Mouse (Mus musculus): Measurements from ENCODE around the gene Rab11fip5. TPM values are rescaled to one million over a fixed set of nuclear protein-coding genes. Genes with fewer than 3 reads are reported as not detected.
A peak's percentile ranks its signal among the peaks of the same experiment; 100 is the strongest.

The Rab11fip5 gene
- polyA plus RNA-seq, 1 experiment from 2014 or later: 12.2 TPM

DNA sequence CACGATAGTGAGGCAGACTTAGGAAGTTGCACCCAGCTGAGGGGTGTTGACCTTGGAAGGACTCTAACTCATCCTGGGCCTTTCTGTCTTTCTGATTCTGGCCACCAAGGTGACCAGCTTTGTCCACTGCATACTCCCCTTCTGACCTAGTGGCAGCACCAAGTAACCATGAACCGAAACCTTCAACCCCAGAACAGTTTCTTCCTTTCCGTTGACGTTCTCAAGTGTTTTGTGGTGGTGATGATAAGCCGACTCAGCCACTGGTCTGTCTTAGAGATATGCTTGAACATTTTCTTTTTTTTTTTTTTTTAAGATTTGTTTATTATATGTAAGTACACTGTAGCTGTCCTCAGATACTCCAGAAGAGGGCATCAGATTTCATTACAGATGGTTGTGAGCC lies 14.2 kb upstream of the Rab11fip5 start:
- no peaks in the 10 kb centered on the region for H3K36me3 ChIP-seq
- no peaks in the 10 kb centered on the region for H3K4me1 ChIP-seq (replicated peaks)
- H3K4me2 ChIP-seq (replicated peaks): no peak overlapping the region
- ATAC-seq: no peak
- H3K4me3 ChIP-seq (replicated peaks): no peak overlapping the region
- no peak overlapping the region for H3K27ac ChIP-seq
- H3K9me3 ChIP-seq: no peaks in the 10 kb centered on the region
- peaks cover 7% of the 10 kb centered on the region; the same call in 1 of the 2 replicates for H3K27me3 ChIP-seq
- WGBS: 83% methylated on average over 5 of the region's 5 CpGs
- H3K9ac ChIP-seq (replicated peaks): no peak overlapping the region

DNA sequence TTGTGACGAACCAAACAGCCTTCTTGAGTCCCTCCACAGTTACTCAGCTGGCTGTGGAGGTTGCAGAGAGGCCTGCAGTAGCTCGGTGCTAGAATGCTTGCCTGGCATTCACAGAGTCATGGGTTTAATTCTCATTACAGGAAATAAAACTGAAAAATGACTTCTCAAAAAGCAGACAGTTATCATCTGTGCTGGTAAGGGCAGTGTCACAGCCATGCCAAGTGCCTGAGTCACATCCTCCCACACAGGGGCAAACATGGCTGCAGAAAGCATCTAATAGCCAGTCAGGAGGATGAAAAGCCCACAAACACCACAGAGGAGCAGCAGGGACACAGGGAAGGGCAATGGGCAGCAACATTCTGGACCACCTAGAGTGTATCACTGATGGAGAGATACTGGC lies 8.4 kb upstream of the Rab11fip5 start:
- Histone ChIP-seq H3K9me3 (no peaks in the 10 kb centered on the region), H3K27ac (no peak overlapping the region), H3K4me3 (replicated peaks) (no peak overlapping the region), H3K4me1 (replicated peaks) (peaks cover 6% of the 10 kb centered on the region; the same call in 1 of the 2 replicates), H3K9ac (replicated peaks) (no peak overlapping the region), H3K36me3 (no peaks in the 10 kb centered on the region), H3K27me3 (peaks cover 7% of the 10 kb centered on the region; the same call in 1 of the 2 replicates), H3K4me2 (replicated peaks) (no peak overlapping the region)
- ATAC-seq: no peak
- 84% methylated on average over 2 of the region's 2 CpGs for WGBS

DNA sequence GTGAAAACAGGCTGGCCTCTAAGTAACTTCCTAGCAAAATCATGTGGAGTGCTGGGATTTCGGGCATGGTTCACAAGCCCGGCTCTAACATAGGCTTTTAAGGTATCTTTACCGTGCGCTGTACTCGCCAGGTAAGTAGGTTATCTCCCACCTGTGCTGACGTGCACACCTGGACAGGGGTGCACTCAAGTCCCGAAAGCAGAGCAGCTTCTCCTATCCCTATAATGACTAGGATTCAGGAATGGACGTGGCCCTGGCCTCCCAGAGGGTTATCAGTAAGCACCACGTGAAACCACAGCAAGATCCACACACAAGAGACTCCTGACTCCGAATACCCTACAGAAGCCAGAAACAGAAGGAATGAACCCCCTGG lies 7.2 kb upstream of the Rab11fip5 start:
- H3K27me3 ChIP-seq: peaks cover 9% of the 10 kb centered on the region; the same call in 1 of the 2 replicates
- H3K9me3 ChIP-seq: no peaks in the 10 kb centered on the region
- H3K9ac ChIP-seq (replicated peaks): no peak overlapping the region
- WGBS: 84% methylated on average over 10 of the region's 10 CpGs
- H3K4me3 ChIP-seq (replicated peaks): no peak overlapping the region
- no peak for ATAC-seq
- no peak overlapping the region for H3K4me2 ChIP-seq (replicated peaks)
- H3K27ac ChIP-seq: no peak overlapping the region
- H3K36me3 ChIP-seq: no peaks in the 10 kb centered on the region
- H3K4me1 ChIP-seq (replicated peaks): peaks cover 6% of the 10 kb centered on the region; the same call in 1 of the 2 replicates

DNA sequence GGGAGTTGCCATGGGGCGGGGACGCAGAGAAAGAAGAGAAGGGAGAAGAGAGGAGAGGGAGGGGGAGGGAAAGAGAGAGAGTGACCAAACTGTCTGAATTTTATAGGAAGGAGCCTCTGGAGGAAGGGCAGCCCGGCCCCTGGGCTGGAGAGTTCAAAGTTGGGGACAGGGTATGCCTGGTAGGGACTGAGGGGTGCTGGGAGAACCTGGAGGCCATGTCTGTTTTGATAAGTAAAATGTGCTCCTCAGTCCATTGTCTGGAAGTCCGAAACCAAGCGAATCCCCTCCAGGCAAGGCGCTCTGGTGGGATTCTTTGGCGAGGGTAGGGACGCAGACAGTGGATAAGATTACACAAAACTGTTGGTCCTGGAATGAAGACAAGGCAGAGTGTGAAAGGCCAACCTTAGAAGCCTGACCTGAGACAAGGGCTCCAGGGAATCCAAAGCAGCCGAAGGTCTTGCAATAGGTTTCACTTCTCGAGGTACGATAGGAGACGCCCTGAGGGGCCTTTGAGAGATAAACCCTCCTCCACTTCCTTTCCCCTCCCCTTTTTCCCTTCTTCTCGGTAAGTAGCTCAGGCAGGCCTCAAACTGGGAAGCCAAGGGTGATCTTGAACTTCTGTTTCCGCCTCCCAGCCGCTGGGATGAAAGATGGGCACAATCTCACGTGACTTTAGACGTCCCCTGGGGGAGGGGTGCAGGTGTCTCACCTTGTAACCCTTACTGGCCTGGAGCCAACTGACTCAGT lies 6.6 kb upstream of the Rab11fip5 start:
- Histone ChIP-seq H3K4me3 (replicated peaks) (no peak overlapping the region), H3K36me3 (no peaks in the 10 kb centered on the region), H3K9ac (replicated peaks) (no peak overlapping the region), H3K27me3 (peaks cover 3% of the 10 kb centered on the region; the same call in 1 of the 2 replicates), H3K27ac (peak overlapping the region; percentile 10; the same call in 1 of the 2 replicates), H3K4me2 (replicated peaks) (peak overlapping the region; percentile 3; the same call in 1 of the 2 replicates), H3K4me1 (replicated peaks) (peaks cover 6% of the 10 kb centered on the region; the same call in 1 of the 2 replicates), H3K9me3 (no peaks in the 10 kb centered on the region)
- ATAC-seq: peak; percentile 81
- WGBS: 14% methylated on average over 17 of the region's 17 CpGs

DNA sequence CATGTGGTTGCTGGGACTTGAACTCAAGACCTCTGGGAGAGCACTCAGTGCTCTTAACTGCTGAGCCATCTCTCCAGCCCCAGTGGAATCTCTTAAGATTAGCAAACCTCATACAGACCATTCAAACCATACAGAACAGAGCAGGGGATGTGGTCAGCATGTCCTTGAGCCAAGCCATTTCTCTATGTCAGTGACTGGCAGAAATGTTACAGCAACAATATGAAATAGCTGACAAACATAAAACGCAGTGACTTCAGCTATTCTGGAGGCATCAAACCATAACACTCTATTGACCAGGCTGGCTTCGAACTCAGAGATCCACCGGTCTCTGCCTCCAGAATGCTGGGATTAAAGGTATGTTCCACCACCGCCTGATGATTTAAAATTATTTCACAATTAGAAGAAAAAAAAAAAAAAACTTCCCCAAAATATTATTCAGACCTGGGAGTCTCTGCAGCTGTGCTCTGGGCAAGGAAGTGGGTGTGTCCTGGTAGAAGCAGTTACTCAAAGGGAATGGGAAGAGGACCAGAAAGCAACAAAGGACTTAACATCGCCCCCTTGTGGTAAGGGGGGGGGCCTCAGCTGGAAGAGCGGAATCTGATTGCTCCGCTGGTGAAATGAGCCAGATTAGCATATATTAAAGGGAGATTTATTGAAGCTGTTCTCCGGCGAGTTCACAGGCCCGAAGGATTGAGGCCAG lies 5.9 kb upstream of the Rab11fip5 start:
- no peaks in the 10 kb centered on the region for H3K36me3 ChIP-seq
- ATAC-seq: peak; percentile 88
- H3K4me1 ChIP-seq (replicated peaks): peaks cover 6% of the 10 kb centered on the region; the same call in 1 of the 2 replicates
- H3K4me2 ChIP-seq (replicated peaks): peak overlapping the region; percentile 3; the same call in 1 of the 2 replicates
- H3K9ac ChIP-seq (replicated peaks): no peak overlapping the region
- H3K27ac ChIP-seq: peak overlapping the region; percentile 10; the same call in 1 of the 2 replicates
- H3K4me3 ChIP-seq (replicated peaks): no peak overlapping the region
- peaks cover 2% of the 10 kb centered on the region; the same call in 1 of the 2 replicates for H3K27me3 ChIP-seq
- H3K9me3 ChIP-seq: no peaks in the 10 kb centered on the region
- 29% methylated on average over 10 of the region's 10 CpGs for WGBS

DNA sequence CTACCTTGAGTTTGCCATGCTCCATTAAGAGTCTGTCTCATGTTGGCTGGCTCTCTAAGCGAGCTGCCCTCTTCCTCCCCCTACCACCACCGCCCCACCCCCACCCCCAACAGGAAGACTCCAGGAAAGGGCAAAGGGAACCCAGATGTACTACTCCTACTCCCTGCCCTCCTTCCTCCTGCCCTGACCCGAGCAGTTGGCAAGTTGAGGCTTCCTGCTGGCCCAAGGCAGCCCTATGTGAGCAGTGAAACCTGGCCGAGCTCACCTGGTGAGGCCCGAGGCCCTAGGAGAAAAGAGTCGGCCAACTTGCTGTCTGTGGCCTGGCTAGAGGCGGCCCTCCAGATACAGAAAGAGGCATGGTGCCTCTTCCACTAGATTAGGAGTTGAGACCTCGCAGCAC lies 4.2 kb upstream of the Rab11fip5 start:
- H3K9me3 ChIP-seq: no peaks in the 10 kb centered on the region
- 61% methylated on average over 8 of the region's 8 CpGs for WGBS
- no peak overlapping the region for H3K9ac ChIP-seq (replicated peaks)
- no peaks in the 10 kb centered on the region for H3K36me3 ChIP-seq
- H3K4me3 ChIP-seq (replicated peaks): no peak overlapping the region
- no peak overlapping the region for H3K27ac ChIP-seq
- no peak overlapping the region for H3K4me2 ChIP-seq (replicated peaks)
- no peak for ATAC-seq
- peaks cover 2% of the 10 kb centered on the region; the same call in 1 of the 2 replicates for H3K27me3 ChIP-seq
- H3K4me1 ChIP-seq (replicated peaks): peaks cover 14% of the 10 kb centered on the region

DNA sequence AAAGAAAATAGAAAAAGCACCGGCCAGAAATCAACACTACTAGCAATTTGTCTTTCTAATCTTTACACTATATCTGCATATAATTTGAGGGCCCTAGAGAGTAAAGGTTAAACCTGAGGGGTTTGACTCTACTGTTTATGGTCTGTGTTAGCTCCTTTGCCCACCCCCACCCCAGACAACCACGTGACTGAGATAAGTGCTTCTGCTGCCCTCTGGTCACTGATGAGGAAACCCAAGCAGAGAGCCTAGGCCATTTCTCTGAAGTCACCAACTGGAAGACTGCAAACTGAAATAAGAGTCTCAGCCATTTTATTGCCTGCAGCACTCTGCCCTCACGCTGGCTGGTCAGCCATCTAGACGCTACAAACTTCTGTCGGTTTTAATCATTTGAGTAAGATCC lies 3.4 kb upstream of the Rab11fip5 start:
- no peak for ATAC-seq
- Histone ChIP-seq H3K4me1 (replicated peaks) (peaks cover 21% of the 10 kb centered on the region), H3K27ac (no peak overlapping the region), H3K4me3 (replicated peaks) (no peak overlapping the region), H3K4me2 (replicated peaks) (no peak overlapping the region), H3K27me3 (peaks cover 2% of the 10 kb centered on the region; the same call in 1 of the 2 replicates), H3K9me3 (no peaks in the 10 kb centered on the region), H3K9ac (replicated peaks) (no peak overlapping the region), H3K36me3 (no peaks in the 10 kb centered on the region)
- 60% methylated on average over 5 of the region's 5 CpGs for WGBS

DNA sequence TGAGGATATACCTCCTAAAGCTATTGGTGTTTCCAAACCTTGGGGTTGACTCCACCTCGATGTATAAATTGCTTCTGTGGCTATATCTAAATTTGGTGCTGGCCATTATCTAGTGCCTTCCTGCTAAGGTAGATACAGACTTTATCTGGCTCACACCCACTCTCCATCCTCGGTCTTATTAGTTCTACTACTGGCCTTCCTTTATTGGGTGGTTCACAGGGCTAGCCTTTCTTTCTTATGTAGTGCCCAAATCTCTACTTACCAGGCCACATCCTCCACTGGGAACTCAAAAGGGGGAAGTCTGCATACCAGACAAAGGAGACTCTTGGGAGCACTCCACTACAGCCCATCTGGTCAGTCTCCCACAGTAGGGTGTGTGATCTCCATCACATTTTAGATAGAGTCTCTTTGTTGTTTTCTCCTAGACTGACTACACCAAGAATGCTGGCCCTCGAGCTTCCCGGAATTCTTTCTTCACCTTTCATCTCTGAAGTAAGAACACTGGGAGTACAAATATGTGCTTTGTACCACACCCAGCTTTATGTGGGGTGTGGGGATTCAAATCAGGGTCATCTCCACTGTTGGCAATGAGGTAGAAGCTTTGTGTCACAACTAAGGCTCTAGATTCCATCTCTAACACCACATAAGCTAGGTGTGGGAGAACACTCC lies 2.8 kb upstream of the Rab11fip5 start:
- peaks cover 28% of the 10 kb centered on the region for H3K4me1 ChIP-seq (replicated peaks)
- H3K27ac ChIP-seq: no peak overlapping the region
- ATAC-seq: no peak
- H3K9me3 ChIP-seq: no peaks in the 10 kb centered on the region
- H3K4me3 ChIP-seq (replicated peaks): no peak overlapping the region
- 83% methylated on average over 4 of the region's 4 CpGs for WGBS
- H3K36me3 ChIP-seq: no peaks in the 10 kb centered on the region
- H3K4me2 ChIP-seq (replicated peaks): no peak overlapping the region
- no peak overlapping the region for H3K9ac ChIP-seq (replicated peaks)
- peaks cover 2% of the 10 kb centered on the region; the same call in 1 of the 2 replicates for H3K27me3 ChIP-seq

DNA sequence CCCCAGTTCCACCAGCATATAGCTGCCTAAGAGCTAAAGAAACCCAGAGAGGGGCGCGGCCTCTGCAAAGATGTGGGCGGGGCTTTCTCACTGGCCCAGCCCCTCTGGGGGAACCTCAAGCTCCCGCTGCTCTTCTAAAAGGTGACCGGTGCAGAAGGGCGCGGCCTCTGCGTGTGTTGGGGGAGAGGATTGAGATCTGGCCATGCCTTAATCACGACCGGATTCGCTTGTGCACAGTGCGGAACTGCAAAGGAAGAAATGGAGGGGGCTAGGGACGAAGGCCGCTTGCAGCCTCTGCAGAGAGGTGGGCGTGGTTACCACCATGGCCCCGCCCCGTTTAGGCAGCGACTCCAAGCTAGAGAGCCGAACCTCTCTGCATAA lies 290 bp upstream of the Rab11fip5 start:
- peak overlapping the region; percentile 63 for H3K4me2 ChIP-seq (replicated peaks)
- peaks cover 2% of the 10 kb centered on the region; the same call in 1 of the 2 replicates for H3K27me3 ChIP-seq
- H3K9me3 ChIP-seq: no peaks in the 10 kb centered on the region
- peak overlapping the region; percentile 85; the same call in 1 of the 2 replicates for H3K9ac ChIP-seq (replicated peaks)
- peak overlapping the region; percentile 73 for H3K4me3 ChIP-seq (replicated peaks)
- WGBS: 0% methylated on average over 19 of the region's 19 CpGs
- no peaks in the 10 kb centered on the region for H3K36me3 ChIP-seq
- peaks cover 28% of the 10 kb centered on the region for H3K4me1 ChIP-seq (replicated peaks)
- H3K27ac ChIP-seq: peak overlapping the region; percentile 76
- peak; percentile 96 for ATAC-seq

DNA sequence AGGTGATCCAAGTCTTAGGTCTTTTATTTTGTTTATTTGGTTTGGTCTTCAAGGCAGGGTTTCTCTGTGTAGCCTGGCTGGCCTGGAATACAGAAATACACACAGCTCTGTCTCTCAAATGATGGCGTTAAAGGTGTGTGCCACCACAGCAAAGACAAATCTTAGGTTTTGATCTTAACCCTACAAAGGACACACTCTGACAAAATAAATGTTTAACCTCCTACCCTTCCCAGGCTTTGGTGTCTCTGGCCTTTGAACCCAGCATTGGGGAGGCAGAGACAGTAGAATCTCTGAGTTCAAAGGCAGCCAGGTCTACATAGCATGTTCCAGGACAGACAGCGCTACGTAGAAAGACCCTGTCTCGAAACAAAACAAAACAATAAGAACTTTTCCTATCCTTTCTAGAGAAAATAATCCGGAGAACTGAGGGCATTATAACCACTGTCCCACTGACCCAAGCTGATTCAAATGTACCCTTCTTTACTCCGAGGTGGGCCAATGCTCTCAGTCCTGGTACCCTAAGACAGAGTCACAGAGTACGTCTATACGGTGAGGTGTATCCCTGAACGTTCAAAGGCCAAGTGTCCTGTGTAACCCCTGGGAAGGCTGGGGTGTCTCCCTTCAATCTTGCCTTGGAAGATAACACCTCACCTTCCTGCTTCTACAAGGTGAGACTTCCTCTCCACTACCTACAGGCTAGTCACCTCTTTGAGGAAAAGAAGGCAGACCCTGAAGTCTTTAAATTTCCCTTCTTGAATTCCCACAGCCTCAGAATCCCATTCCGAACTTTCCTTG lies 1.2 kb downstream of the Rab11fip5 start:
- peaks cover 28% of the 10 kb centered on the region for H3K4me1 ChIP-seq (replicated peaks)
- WGBS: 87% methylated on average over 10 of the region's 10 CpGs
- no peak for ATAC-seq
- H3K4me2 ChIP-seq (replicated peaks): peak overlapping the region; percentile 63
- H3K9me3 ChIP-seq: no peaks in the 10 kb centered on the region
- peak overlapping the region; percentile 85 for H3K9ac ChIP-seq (replicated peaks)
- H3K27me3 ChIP-seq: peaks cover 2% of the 10 kb centered on the region; the same call in 1 of the 2 replicates
- H3K27ac ChIP-seq: 0 out of 2 replicates have a peak overlapping the region, but pooled peaks have one; percentile 76
- H3K36me3 ChIP-seq: no peaks in the 10 kb centered on the region
- H3K4me3 ChIP-seq (replicated peaks): peak overlapping the region; percentile 73

DNA sequence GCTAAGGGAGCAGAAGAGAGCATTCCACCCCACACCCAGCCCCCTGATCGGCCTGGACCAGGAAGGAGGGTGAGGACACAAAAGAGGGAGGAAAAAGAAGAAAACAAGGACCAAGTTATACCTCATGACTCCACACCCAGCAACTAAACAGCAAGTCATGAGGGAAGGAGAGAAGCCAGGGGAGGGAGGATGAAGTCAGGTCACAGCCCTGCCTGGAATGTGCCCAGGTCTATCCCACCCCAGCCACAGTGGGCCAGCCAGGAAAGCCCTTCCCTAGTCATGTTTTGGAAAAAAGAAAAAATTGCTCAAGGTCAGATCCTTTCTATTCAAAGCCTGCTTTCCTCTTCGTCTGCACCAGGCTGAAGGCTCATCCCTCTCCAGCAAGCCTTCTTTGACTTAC lies 1.9 kb downstream of the Rab11fip5 start:
- no peaks in the 10 kb centered on the region for H3K9me3 ChIP-seq
- H3K9ac ChIP-seq (replicated peaks): no peak overlapping the region
- no peaks in the 10 kb centered on the region for H3K36me3 ChIP-seq
- WGBS: 75% methylated on average over 2 of the region's 2 CpGs
- no peak overlapping the region for H3K27ac ChIP-seq
- no peak for ATAC-seq
- peak overlapping the region; percentile 63 for H3K4me2 ChIP-seq (replicated peaks)
- peaks cover 28% of the 10 kb centered on the region for H3K4me1 ChIP-seq (replicated peaks)
- H3K27me3 ChIP-seq: peaks cover 2% of the 10 kb centered on the region; the same call in 1 of the 2 replicates
- H3K4me3 ChIP-seq (replicated peaks): peak overlapping the region; percentile 73; the same call in 1 of the 2 replicates

Measured in midbrain, embryonic 13.5 days (tissue).